Mouse (Mus musculus) cortical plate, adult 2 months (tissue): ENCODE measurements around the gene Gtf2a1.

Experiments
- CTCF ChIP-seq: fragments of 200-500 bp; IDR thresholded peaks from 2 replicates; pipeline ENCODE4 v1.5.1; 2011; ENCODE audit warnings: mild to moderate bottlenecking, control low read depth, low read length; ENCODE audit not compliant: insufficient read depth; ENCODE audit errors: extremely low read depth
- POLR2A ChIP-seq: fragments of 200-500 bp; IDR thresholded peaks from 2 replicates; pipeline ENCODE4 v1.6.1; 2011; ENCODE audit warnings: mild to moderate bottlenecking, low read length, control low read depth; ENCODE audit not compliant: insufficient read depth; ENCODE audit errors: extremely low read depth

- no peak for TF ChIP-seq CTCF
- TF ChIP-seq POLR2A = no peak
Measured at GRCm38 (mm10) chr12:91588670-91589541, 1.4 kb downstream of the Gtf2a1 start.
